Mouse (Mus musculus) small intestine, adult 2 months (tissue): ENCODE results near the gene 1520401A03Rik.

Experiments used
- CTCF ChIP-seq: fragments of 200-500 bp; IDR thresholded peaks from 2 replicates; pipeline ENCODE4 v1.5.1; 2012; ENCODE audit warnings: low read depth, mild to moderate bottlenecking, control low read depth, inconsistent platforms, low read length, moderate library complexity, mixed read lengths; ENCODE audit not compliant: insufficient replicate concordance, insufficient read length; ENCODE audit errors: extremely low read depth
- POLR2A ChIP-seq: fragments of 200-500 bp; IDR thresholded peaks from 2 replicates; pipeline ENCODE4 v1.6.1; 2012; ENCODE audit warnings: low read depth, mild to moderate bottlenecking, control low read depth, inconsistent platforms, low read length, moderate library complexity

DNA sequence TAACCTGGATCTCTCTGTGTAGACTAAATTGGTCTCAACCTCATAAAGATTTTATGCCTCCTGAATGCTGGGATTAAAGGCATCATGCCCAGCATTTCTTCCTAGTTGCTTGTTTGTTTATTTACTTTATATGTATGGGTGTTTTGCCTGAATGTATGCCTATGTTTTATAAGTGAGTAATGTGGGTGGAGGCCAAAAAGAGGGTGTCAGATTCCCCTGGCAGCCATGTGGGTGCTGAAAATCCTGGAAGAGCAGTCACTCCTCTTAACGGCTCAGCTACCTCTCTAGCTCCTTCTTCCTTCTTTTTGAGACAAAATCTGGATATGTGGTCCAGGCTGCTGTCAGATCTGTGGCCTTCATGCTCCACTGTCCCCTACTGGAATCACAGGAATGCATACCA is 7.9 kb upstream of the 1520401A03Rik start:
- TF ChIP-seq POLR2A (no peak), CTCF (no peak)
